Mouse (Mus musculus) liver, adult 2 months (tissue): ENCODE results near the gene Epop.

ENCODE experiments used
- CTCF ChIP-seq: fragments of 200-500 bp; IDR thresholded peaks from 2 replicates; pipeline ENCODE4 v1.5.1; 2011; ENCODE audit warnings: low read depth, low read length, control low read depth
- POLR2A ChIP-seq: fragments of 200-500 bp; IDR thresholded peaks from 2 replicates; pipeline ENCODE4 v1.6.1; 2011; ENCODE audit warnings: low read length, control low read depth; ENCODE audit not compliant: insufficient read depth; ENCODE audit errors: extremely low read depth

- TF ChIP-seq POLR2A (no peak), CTCF (no peak)
These were observed 48.3 kb upstream of the Epop start for GRCm38 (mm10) chr11:97677842-97678241.
